Mouse (Mus musculus) adrenal gland, postnatal 0 days (tissue): ENCODE results near the gene Zfp628. TPM values are rescaled to one million over a fixed set of nuclear protein-coding genes. Genes with fewer than 3 reads are reported as not detected.

Experiments used
- polyA plus RNA-seq: library from polyadenylated mRNA; unstranded; fragments of >200 nt; fragmentation: Nextera tagmentation; extraction: Ambion mirVana; gene quantifications from 2 replicates; pipeline ENCODE4 v1.2.1, GENCODE M21; 2015

Zfp628 gene
- polyA plus RNA-seq = 3.5 and 4.1 TPM in 2 replicates

DNA sequence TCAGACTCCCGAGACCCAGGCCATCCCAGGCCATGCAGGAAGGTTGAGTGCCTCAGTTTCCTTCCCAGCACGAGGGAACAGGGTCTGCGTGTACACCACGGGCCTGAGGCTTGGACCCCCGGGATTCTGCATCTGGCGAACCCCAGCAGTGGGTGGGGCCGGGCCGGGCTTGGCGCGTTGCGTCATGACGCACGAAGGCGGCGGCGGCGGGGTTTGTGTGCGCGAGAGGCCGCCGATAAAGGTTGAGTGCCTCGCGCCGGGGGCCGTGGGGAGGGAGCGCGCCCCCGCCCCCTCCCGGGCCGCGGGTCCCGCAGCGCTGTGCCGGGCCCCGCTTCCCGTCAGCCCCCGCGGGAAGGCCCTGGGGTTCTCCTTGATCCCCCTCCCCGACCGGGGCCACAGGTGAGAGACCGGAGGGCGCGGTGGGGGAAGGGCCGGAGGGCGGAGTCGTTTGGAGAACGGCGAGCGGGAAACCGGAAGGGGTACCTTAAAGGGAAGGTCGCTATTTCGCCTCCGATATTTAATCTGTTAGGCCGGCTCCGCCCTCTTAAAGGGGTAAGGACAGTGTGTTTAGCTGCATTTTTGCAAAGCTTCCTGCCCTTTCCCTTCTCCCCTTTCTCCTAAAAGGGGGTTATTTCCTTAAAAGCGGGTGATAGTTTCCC, at the start of gene Zfp628:
Zfp628 (plus strand) TSS at position 211 of the 659 bp plus-strand sequence.

DNA sequence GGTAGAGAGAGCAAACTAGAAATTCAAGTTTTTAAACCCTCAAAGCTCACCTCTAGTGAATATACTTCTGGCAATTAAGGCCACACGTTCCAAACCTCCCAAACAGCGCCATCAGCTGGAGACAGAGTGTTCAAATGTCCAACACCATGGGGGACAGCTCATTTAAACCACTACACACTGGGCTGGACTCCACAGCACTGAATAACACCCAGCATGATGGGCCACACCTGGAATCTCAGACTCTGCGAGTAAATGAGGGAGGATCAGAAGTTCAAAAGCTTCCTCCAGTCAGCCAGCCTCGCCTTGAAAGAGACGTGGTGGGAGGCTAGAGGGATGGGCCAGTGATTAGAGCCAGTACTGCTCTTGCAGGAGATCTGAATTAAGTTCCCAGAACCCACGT, 44.9 kb upstream of the Zfp628 start, which contains the start of gene Isoc2b:
Isoc2b (minus strand) TSS at position 126 of the 400 bp plus-strand sequence.

DNA sequence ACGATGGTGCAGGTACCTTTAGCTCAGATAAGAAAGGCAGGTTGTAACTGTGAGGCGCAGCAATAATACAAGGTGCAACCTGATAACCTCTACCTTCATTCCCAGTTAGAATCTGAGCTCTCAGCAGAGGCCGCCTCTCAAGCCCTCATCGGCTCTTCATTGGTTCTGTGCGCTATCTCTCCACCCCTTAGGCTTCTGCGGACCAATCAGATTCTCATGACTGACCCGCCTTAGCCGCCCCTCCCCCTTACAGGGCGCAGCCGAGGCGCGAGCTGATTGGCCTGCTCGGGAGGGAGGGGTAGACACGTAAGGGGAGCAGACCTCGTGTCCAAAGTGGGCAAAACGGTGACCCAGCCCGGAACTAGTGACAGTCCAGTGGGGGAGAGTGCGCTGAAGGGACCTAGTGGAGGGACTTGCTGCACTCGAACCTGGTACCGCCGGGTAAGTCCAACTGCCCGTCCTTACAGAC, 38.2 kb upstream of the Zfp628 start, which contains the start of gene Isoc2a:
Isoc2a (plus strand) TSS at position 401 of the 469 bp plus-strand sequence.

DNA sequence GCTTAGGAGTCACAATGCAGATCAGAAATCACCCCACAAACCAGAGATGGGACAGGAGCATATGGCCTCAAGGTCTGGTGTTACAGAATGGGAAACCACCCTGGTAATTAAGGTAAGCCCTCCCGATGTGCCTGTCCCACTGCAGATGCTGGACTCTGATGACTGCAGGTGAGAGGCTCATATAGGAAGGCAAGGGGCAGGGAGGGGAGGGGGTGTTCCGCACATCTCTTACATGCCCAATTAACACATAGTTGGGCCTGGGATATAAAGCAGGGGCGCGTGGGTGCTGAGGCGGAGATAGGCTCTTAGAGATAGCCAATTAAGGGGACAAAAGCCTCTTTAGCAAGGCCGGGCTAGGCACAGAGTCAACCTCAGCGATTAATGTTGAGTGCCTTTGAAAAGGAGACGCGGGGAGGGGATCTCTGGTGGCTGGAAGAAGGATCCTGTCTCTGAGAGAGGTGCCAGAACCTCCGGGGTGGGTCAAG, 8.5 kb upstream of the Zfp628 start, which contains the start of gene Gm36210:
Gm36210 (minus strand) TSS at position 51 of the 485 bp plus-strand sequence.

DNA sequence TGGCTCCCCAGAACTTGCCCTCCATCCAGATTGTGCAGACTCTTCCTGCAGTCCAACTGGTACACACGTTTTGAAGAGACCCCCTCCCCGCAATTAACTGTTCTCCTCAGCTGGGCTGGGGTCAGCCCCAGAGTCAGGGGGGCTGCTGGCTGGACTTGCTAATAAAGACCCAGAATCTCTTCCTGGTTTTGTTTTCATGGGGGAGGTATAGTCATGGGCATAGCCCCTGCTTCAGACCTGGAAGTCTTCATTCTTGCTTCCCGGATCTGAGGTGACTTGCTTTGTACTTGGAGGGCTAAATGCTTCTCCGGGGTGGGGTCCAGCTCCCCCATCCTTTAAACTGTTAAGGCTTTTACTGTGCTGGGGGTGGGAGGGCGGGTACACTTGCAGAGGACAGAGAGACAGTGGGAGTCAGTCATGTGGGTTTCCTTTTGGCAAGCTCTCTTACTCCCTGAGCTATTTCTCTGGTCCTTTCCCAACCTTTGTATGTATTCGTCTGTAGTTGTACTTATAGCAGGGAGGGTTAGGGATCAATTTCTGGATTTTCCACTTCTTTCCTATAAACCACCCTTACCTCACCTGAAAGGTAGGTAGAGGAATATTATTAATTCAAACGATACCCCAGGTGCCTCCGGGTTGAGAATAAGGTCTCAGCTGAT, 6.9 kb downstream of the Zfp628 start, which contains the start of gene Nat14:
Nat14 (plus strand) TSS at position 205 of the 659 bp plus-strand sequence.

DNA sequence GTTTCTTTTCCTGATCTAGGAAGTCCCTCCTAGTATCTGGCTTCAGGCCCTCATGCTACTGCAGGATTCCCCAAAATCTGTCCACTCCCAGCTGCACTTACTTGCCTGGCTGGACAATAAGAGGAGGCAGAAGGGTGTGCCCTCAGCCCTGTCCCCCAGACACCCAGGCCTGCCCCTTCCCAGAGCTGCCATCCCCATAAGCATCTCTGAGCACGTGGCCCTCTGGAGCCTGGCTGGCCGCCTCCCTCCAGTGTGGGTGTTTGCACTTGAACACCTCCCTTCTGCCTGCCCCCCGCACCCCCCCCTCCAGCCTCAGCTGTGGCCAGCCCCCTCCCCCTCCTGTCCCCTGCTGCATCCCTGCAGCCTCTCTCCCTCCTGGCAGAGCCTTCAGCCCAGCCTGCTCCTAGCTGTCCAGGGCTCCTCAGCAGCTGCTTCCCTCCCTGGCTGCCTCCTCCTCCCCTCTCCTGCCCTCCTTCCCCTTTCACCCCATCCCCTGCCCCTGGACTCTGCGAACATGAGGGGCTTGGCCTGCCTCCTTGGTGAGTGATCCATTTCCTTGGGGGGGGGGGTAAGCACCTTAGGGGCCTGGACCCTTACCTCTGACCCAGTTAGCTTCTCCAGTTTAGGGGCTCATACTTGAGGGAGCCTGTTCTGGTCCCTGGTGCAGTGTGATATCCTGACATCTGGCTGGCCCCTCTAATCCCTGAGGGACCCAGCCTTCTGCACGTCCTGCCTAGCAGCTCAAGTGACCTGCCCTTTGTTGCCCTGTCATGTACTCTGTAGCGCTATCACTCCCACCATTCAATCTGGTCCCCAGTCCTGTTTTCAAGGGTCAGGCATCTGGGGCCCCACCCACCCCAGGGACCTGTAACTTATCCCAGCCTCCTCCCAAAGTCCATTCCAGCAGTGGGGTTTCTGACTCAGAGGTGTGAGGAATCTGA, 10.7 kb downstream of the Zfp628 start, which contains the start of gene Ssc5d:
Ssc5d (plus strand) TSS at position 345 of the 941 bp plus-strand sequence.

DNA sequence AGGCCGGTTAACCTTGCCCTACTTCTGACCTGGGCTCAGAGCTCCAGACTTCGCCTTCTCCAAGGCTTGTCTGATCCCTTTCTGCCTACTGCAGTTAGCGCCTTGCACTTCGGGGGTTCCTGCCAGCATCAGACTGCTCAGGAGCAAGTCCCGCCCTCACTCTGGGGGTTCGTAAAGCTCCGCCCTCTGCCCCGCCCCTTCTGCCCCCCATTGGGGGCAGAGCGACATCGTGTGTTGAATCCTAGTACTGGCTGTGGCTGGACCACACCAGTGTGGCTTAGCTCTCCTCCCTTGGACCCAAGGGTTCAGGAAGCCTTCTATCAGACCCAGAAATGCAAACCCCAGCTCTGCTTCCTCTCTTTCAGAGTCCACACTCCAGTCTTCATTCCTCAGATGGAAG, 49.3 kb downstream of the Zfp628 start, which contains the start of gene Sbk2:
Sbk2 (minus strand) TSS at position 135 of the 400 bp plus-strand sequence.

DNA sequence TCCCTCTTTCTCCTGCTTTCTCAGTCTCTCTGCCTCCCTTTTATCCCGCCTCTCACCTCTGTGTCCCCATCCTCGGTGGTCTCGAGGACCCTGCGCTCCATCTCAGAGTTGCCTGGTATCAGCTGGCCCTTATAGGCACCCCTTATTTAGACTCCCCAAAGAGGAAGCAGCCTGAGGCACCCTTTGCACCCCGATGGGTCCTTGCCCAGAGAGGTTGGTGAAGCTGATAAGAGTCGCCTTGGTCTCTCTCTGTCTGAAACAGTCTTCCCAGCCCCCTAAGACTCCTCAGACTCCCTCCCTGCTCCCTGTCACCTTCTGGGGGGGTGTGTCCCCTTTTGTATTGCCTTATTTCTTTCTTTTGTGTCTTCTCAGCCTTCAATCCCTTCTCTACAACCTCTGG, 56.1 kb downstream of the Zfp628 start, which contains the start of gene Sbk3:
Sbk3 (minus strand) TSS at position 101 of the 400 bp plus-strand sequence.

Other genes starting within 250 kb of the Zfp628 start
- 70.6 and 80.3 TPM in 2 replicates for gene Hspbp1, start 230.1 kb upstream of the Zfp628 start, polyA plus RNA-seq
- 0.59 and 1.2 TPM in 2 replicates for gene Brsk1, start 224.6 kb upstream of the Zfp628 start, polyA plus RNA-seq
- gene Tmem150b, start 190.0 kb upstream of the Zfp628 start, polyA plus RNA-seq = 0.10 and 0.24 TPM in 2 replicates
- gene Kmt5c, start 175.1 kb upstream of the Zfp628 start, polyA plus RNA-seq = 22.8 and 37.7 TPM in 2 replicates
- gene Cox6b2, start 162.1 kb upstream of the Zfp628 start, polyA plus RNA-seq = 53.7 and 57.2 TPM in 2 replicates
- gene Fam71e2, start 143.9 kb upstream of the Zfp628 start, polyA plus RNA-seq = not detected in 2 replicates
- 0.33 and 0.82 TPM in 2 replicates for gene Il11, start 132.4 kb upstream of the Zfp628 start, polyA plus RNA-seq
- 0.38 TPM in 1 of 2 replicates, not detected in the other for gene Tmem190, start 132.3 kb upstream of the Zfp628 start, polyA plus RNA-seq
- 12.5 and 21.8 TPM in 2 replicates for gene Tmem238, start 125.6 kb upstream of the Zfp628 start, polyA plus RNA-seq
- gene Rpl28, start 122.3 kb upstream of the Zfp628 start, polyA plus RNA-seq = 286 and 311 TPM in 2 replicates
- gene Ube2s, start 102.6 kb upstream of the Zfp628 start, polyA plus RNA-seq = 144 and 154 TPM in 2 replicates
- gene Shisa7, start 70.5 kb upstream of the Zfp628 start, polyA plus RNA-seq = 0.61 and 1.1 TPM in 2 replicates
- gene Isoc2b, start 45.0 kb upstream of the Zfp628 start, polyA plus RNA-seq = 38.4 and 57.5 TPM in 2 replicates
- 0.95 and 1.2 TPM in 2 replicates for gene Isoc2a, start 38.1 kb upstream of the Zfp628 start, polyA plus RNA-seq
- gene Gm36210, start 8.7 kb upstream of the Zfp628 start, polyA plus RNA-seq = 0.09 and 0.10 TPM in 2 replicates
- gene Nat14, start 6.8 kb downstream of the Zfp628 start, polyA plus RNA-seq = 6.9 and 7.6 TPM in 2 replicates
- gene Ssc5d, start 10.6 kb downstream of the Zfp628 start, polyA plus RNA-seq = 3.6 and 3.7 TPM in 2 replicates
- gene Sbk2, start 49.2 kb downstream of the Zfp628 start, polyA plus RNA-seq = 0.19 TPM in 1 of 2 replicates, not detected in the other
- 0.18 TPM in 1 of 2 replicates, not detected in the other for gene Sbk3, start 56.0 kb downstream of the Zfp628 start, polyA plus RNA-seq
- gene Zfp579, start 80.9 kb downstream of the Zfp628 start, polyA plus RNA-seq = 20.7 and 21.3 TPM in 2 replicates
- gene Zfp524, start 99.2 kb downstream of the Zfp628 start, polyA plus RNA-seq = 8.4 and 12.0 TPM in 2 replicates
- gene Fiz1, start 99.5 kb downstream of the Zfp628 start, polyA plus RNA-seq = 17.2 and 20.9 TPM in 2 replicates
- gene Gm44973, start 100.3 kb downstream of the Zfp628 start, polyA plus RNA-seq = 2.2 and 3.8 TPM in 2 replicates
- 4.2 and 4.6 TPM in 2 replicates for gene Zfp865, start 105.2 kb downstream of the Zfp628 start, polyA plus RNA-seq
- 6.2 and 11.3 TPM in 2 replicates for gene Ccdc106, start 105.3 kb downstream of the Zfp628 start, polyA plus RNA-seq
- not detected in 2 replicates for gene 4632433K11Rik, start 118.9 kb downstream of the Zfp628 start, polyA plus RNA-seq
- gene Zfp784, start 123.2 kb downstream of the Zfp628 start, polyA plus RNA-seq = 3.7 and 4.9 TPM in 2 replicates
- 27.7 and 36.3 TPM in 2 replicates for gene Zfp580, start 136.3 kb downstream of the Zfp628 start, polyA plus RNA-seq
- 37.7 and 54.7 TPM in 2 replicates for gene U2af2, start 146.9 kb downstream of the Zfp628 start, polyA plus RNA-seq
- 45.0 and 49.3 TPM in 2 replicates for gene Epn1, start 165.0 kb downstream of the Zfp628 start, polyA plus RNA-seq
- gene Rfpl4, start 201.7 kb downstream of the Zfp628 start, polyA plus RNA-seq = not detected in 2 replicates
- gene Rasl2-9, start 210.7 kb downstream of the Zfp628 start, polyA plus RNA-seq = 1.4 and 1.7 TPM in 2 replicates
- not detected in 2 replicates for gene Vmn1r55, start 234.5 kb downstream of the Zfp628 start, polyA plus RNA-seq